Mouse (Mus musculus) lung, postnatal 0 days (tissue): Measurements from ENCODE around the gene 3425401B19Rik. TPM values are rescaled to one million over a fixed set of nuclear protein-coding genes. Genes with fewer than 3 reads are reported as not detected.

Experiments
- ATAC-seq: fragments of 200-750 bp; cut with Nextera tagmentation; 2 replicates; pipeline ENCODE4 v1.8.0; 2017; ENCODE audit warnings: moderate library complexity
- DNase-seq: peaks from one replicate; pipeline ENCODE4 v3.0.0-alpha.2; 2016; ENCODE audit warnings: low spot score
- H3K27ac ChIP-seq: fragments of 300-500 bp; sonication (generic); 2 replicates; pipeline ENCODE4 v1.5.1; 2014; ENCODE audit warnings: antibody characterized with exemption, mild to moderate bottlenecking, low read length, mixed read lengths
- H3K27me3 ChIP-seq: fragments of 300-500 bp; sonication (generic); replicated peaks from 2 replicates; pipeline ENCODE4 v1.6.1; 2014; ENCODE audit warnings: low read length, mixed read lengths; ENCODE audit not compliant: insufficient read depth
- H3K36me3 ChIP-seq: fragments of 300-500 bp; sonication (generic); 2 replicates; pipeline ENCODE4 v1.6.1; 2014; ENCODE audit warnings: low read length, mixed read lengths; ENCODE audit not compliant: insufficient read depth
- H3K4me1 ChIP-seq: fragments of 300-500 bp; sonication (generic); 2 replicates; pipeline ENCODE4 v1.6.1; 2014; ENCODE audit warnings: antibody characterized with exemption, low read depth, low read length, mixed read lengths; ENCODE audit not compliant: insufficient read depth
- H3K4me2 ChIP-seq: fragments of 300-500 bp; sonication (generic); replicated peaks from 2 replicates; pipeline ENCODE4 v1.6.1; 2014; ENCODE audit warnings: low read depth, mild to moderate bottlenecking, low read length, moderate library complexity, mixed read lengths
- H3K4me3 ChIP-seq: fragments of 300-500 bp; sonication (generic); 2 replicates; pipeline ENCODE4 v1.5.1; 2014; ENCODE audit warnings: low read depth, low read length
- H3K9ac ChIP-seq: fragments of 300-500 bp; sonication (generic); replicated peaks from 2 replicates; pipeline ENCODE4 v1.6.1; 2014; ENCODE audit warnings: low read depth, mild to moderate bottlenecking
- H3K9me3 ChIP-seq: fragments of 300-500 bp; sonication (generic); 2 replicates; pipeline ENCODE4 v1.6.1; 2016; ENCODE audit warnings: low read length, mixed read lengths
- CTCF ChIP-seq: IDR thresholded peaks from 2 replicates; pipeline ENCODE4 v1.5.1; 2016; ENCODE audit warnings: antibody characterized with exemption, mild to moderate bottlenecking
- EP300 ChIP-seq: IDR thresholded peaks from 2 replicates; pipeline ENCODE4 v1.6.1; 2016; ENCODE audit warnings: antibody characterized with exemption, mild to moderate bottlenecking, control low read depth
- WGBS: fragments of 180-500 bp; shearing (Covaris S2); extraction: QIAGEN DNeasy Blood & Tissue Kit; methylation state at CpG from one replicate; pipeline ENCODE4 v1.1.7; 2014; 5-methylcytosine and 5-hydroxymethylcytosine counted together
- polyA plus RNA-seq: library from polyadenylated mRNA; unstranded; fragments of >200 nt; fragmentation: Nextera tagmentation; extraction: Ambion mirVana; gene quantifications from 2 replicates; pipeline ENCODE4 v1.2.1, GENCODE M21; 2015

The 3425401B19Rik gene
- polyA plus RNA-seq, 1 experiment from 2014 or later, result 0.11 TPM

DNA sequence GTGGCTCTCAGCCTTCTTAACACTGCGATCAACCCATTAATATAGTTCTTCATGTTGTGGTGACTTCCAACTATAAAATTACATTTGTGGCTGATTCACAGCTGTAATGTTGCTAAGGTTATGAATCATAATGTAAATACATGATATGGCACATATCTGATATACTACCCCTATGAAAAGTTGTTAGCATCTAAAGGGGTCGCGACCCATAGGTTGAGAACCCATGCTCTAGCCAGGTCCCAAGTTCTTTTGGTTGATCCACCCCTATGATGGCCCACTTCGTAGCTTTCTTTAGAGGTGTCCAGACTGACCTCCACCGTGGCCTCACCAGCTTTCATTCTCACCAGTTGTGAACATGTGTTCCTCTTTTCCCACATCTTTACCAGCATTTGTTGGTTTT is 67.8 kb downstream of the 3425401B19Rik start:
- TF ChIP-seq CTCF (no peak), EP300 (no peak)
- H3K4me3 ChIP-seq, result no peak overlapping the region

DNA sequence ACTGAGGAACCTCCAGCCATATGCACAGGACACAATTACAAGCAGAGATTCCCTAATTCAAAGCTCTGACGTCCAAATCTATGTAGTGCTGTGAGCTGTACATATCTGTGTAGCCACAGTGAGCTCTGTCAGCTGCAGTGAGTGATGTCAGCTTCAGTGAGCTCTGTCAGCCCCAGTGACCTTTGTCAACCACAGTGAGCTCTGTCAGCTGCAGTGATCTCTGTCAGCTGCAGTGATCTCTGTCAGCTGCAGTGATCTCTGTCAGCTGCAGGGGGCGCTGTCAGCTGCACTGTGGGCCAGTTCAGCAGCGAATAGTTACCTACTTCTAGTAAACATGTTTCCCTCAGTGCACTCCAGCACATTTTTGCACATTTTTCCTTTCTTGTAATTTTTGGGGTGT is 75.7 kb downstream of the 3425401B19Rik start:
- 14% methylated on average over 3 of the region's 3 CpGs for WGBS
- Histone ChIP-seq H3K9me3 (no peaks in the 10 kb centered on the region), H3K9ac (no peak overlapping the region), H3K4me3 (no peak overlapping the region), H3K27me3 (no peaks in the 10 kb centered on the region), H3K27ac (no peak overlapping the region), H3K4me2 (no peak overlapping the region), H3K36me3 (no peaks in the 10 kb centered on the region), H3K4me1 (no peaks in the 10 kb centered on the region)
- DNase-seq (peak; percentile 32), ATAC-seq (no peak)
- peak; percentile 69 for TF ChIP-seq CTCF
- no peak for TF ChIP-seq EP300

More for the DNA sequence above, 67.8 kb downstream of the 3425401B19Rik start:
- no peak overlapping the region for H3K4me2 ChIP-seq
- ATAC-seq (no peak), DNase-seq (no peak)
- no peak overlapping the region for H3K9ac ChIP-seq
- H3K27ac ChIP-seq, result no peak overlapping the region
- 79% methylated on average over 5 of the region's 5 CpGs for WGBS
- no peaks in the 10 kb centered on the region for H3K27me3 ChIP-seq
- no peaks in the 10 kb centered on the region for H3K36me3 ChIP-seq
- no peaks in the 10 kb centered on the region for H3K4me1 ChIP-seq
- no peaks in the 10 kb centered on the region for H3K9me3 ChIP-seq

Other genes with a start within 250 kb of the 3425401B19Rik start
- 0.07 TPM in 1 of 2 replicates, not detected in the other for gene Slc18a3, start 220.4 kb downstream of the 3425401B19Rik start, polyA plus RNA-seq
- gene Chat, start 219.3 kb downstream of the 3425401B19Rik start, polyA plus RNA-seq, result not detected in 2 replicates
- 12.9 and 15.6 TPM in 2 replicates for gene Ercc6, start 171.8 kb downstream of the 3425401B19Rik start, polyA plus RNA-seq
- 0.19 and 0.25 TPM in 2 replicates for gene Prrxl1, start 85.9 kb downstream of the 3425401B19Rik start, polyA plus RNA-seq
- gene Tmem273, start 100.7 kb upstream of the 3425401B19Rik start, polyA plus RNA-seq, result 2.4 and 5.2 TPM in 2 replicates
- 0.08 and 0.14 TPM in 2 replicates for gene Fam170b, start 148.7 kb upstream of the 3425401B19Rik start, polyA plus RNA-seq
- 59.5 and 63.6 TPM in 2 replicates for gene Vstm4, start 171.5 kb upstream of the 3425401B19Rik start, polyA plus RNA-seq